In the genomic region with DNA sequence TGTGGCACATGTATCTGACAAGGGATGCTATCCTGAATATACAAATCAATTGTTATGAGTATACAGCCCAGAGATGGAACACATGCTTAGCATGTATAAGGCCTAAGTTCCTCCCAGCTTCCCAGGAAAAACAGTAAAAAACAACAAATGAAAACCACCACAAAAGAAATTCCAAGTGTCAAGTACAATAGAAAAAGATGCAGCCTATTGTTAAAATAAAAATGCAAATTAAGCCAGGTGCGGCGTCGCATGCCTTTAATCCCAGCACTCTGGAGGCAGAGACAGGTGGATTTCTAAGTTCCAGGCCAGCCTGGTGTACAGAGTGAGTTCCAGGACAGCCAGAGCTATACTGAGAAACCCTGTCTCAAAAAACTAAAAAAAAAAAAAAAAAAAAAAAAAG, we compare ENCODE assay signal across 25 mouse cellular contexts. TPM values are rescaled to one million over a fixed set of nuclear protein-coding genes. Genes with fewer than 3 reads are reported as not detected.
DNase-seq lines count a peak whose midpoint lies in the region; ATAC-seq and TF ChIP-seq lines count a peak whose summit lies in the region.
"Had no signal": no experiment of that assay in that cellular context is flagged by ENCODE, and none has a peak within 500 bp of the region (broad histone marks: within the 10 kb centered on the region; RNA-seq: fewer than 3 reads in every experiment).

No protein-coding gene starts in this region.

- ATAC-seq in kidney, postnatal 0 days (replicated peaks; ENCODE audit: low FRiP score, low read depth), result no peak
- ATAC-seq: forebrain, embryonic 14.5 days; hindbrain, embryonic 16.5 days; Patski had no signal

- peaks cover 37% of the 10 kb centered on the region for H3K4me1 ChIP-seq in kidney, postnatal 0 days (replicated peaks; ENCODE audit: insufficient read depth, low read length)
- peaks cover 18 to 22% of the 10 kb centered on the region in 2 experiments for H3K4me1 ChIP-seq in ES-E14 (ENCODE audit: control insufficient read depth in 2 of 2, insufficient read depth in 2 of 2, low read length in 2 of 2, poor library complexity in 1 of 2)

- 80% methylated on average over 3 of the region's 3 CpGs for WGBS in kidney, postnatal 0 days
- 100% methylated on average over 3 of the region's 3 CpGs for WGBS in macrophage (ENCODE audit: missing documents)

- H3K4me2 ChIP-seq in kidney, postnatal 0 days (ENCODE audit: low read length), result no peak overlapping the region
- H3K4me2 ChIP-seq: embryonic facial prominence, embryonic 12.5 days; embryonic facial prominence, embryonic 15.5 days; heart, embryonic 12.5 days; heart, embryonic 15.5 days; hindbrain, embryonic 13.5 days had no signal

- H3K79me2 ChIP-seq in macrophage (ENCODE audit: inconsistent target), result peaks cover 100% of the 10 kb centered on the region

- no peak for TF ChIP-seq CTCF in kidney, postnatal 0 days (IDR thresholded peaks at IDR 0.05; ENCODE audit: low read depth)

- no peak for DNase-seq in kidney, postnatal 0 days (ENCODE audit: low spot score)
- DNase-seq in kidney, postnatal 36 days, result no peak
- DNase-seq in ES-CJ7 (ENCODE audit: low read depth, low spot score), result peak; percentile 35
- peak; percentile 36 for DNase-seq in ES-E14 (ENCODE audit: low read depth, low spot score)
- no peak for DNase-seq in cerebellum, postnatal 36 days
- DNase-seq: adrenal gland, adult 8-10 months; adrenal gland, postnatal 25 days; cerebellum, adult 11-12 months; cerebellum, adult 8-10 months; cerebellum, postnatal 14 days; gastrocnemius, postnatal 25 days; heart, adult 18-20 months; heart, postnatal 10 days; heart, postnatal 36 days had no signal

- H3K9ac ChIP-seq in kidney, postnatal 0 days (ENCODE audit: low read depth, low read length), result no peak overlapping the region
- no peak overlapping the region for H3K9ac ChIP-seq in ES-E14 (ENCODE audit: insufficient read depth, low read depth, low read length, poor library complexity, severe bottlenecking)
- H3K9ac ChIP-seq: embryonic facial prominence, embryonic 12.5 days; embryonic facial prominence, embryonic 15.5 days; heart, embryonic 12.5 days; heart, embryonic 15.5 days; hindbrain, embryonic 13.5 days had no signal

- H3K27me3 ChIP-seq in kidney, postnatal 0 days (ENCODE audit: insufficient read depth, low read length), result no peaks in the 10 kb centered on the region
- H3K27me3 ChIP-seq: embryonic facial prominence, embryonic 12.5 days; embryonic facial prominence, embryonic 15.5 days; heart, embryonic 12.5 days; heart, embryonic 15.5 days; hindbrain, embryonic 13.5 days; Patski had no signal

- H3K27ac ChIP-seq in kidney, postnatal 0 days, result peak overlapping the region; percentile 85
- H3K27ac ChIP-seq in ES-E14 (ENCODE audit: insufficient read depth, low read depth, low read length, poor library complexity, severe bottlenecking) (no peak overlapping the region), macrophage (peak overlapping the region; percentile 47; the same call in 1 of the 2 replicates)
- H3K27ac ChIP-seq: embryonic facial prominence, embryonic 12.5 days; heart, embryonic 15.5 days; hindbrain, embryonic 13.5 days had no signal

- in situ Hi-C loops in ES-E14 (cut with MboI; ENCODE audit: low sequenced_read_pairs in 2 of 2, unreplicated experiment in 2 of 2), result no loop called here

- H3K36me3 ChIP-seq in kidney, postnatal 0 days (ENCODE audit: insufficient read depth, low read length), result no peaks in the 10 kb centered on the region
- H3K36me3 ChIP-seq in ES-E14 (ENCODE audit: control insufficient read depth, insufficient read depth, low read length, poor library complexity, severe bottlenecking), result no peaks in the 10 kb centered on the region; the same call in 1 of the 2 replicates
- no peaks in the 10 kb centered on the region for H3K36me3 ChIP-seq in macrophage (ENCODE audit: inconsistent target)
- H3K36me3 ChIP-seq: embryonic facial prominence, embryonic 12.5 days; embryonic facial prominence, embryonic 15.5 days; heart, embryonic 12.5 days; heart, embryonic 15.5 days; hindbrain, embryonic 13.5 days had no signal

- H3K4me3 ChIP-seq in kidney, postnatal 0 days (replicated peaks; ENCODE audit: low read depth, low read length), result no peak overlapping the region
- H3K4me3 ChIP-seq in ES-E14 (ENCODE audit: insufficient read depth in 1 of 2, low read depth in 1 of 2, low read length in 2 of 2, poor library complexity in 1 of 2, severe bottlenecking in 1 of 2) (no peak overlapping the region), macrophage (ENCODE audit: inconsistent target) (no peak overlapping the region)
- H3K4me3 ChIP-seq: embryonic facial prominence, embryonic 12.5 days; embryonic facial prominence, embryonic 15.5 days; heart, embryonic 12.5 days; heart, embryonic 15.5 days; hindbrain, embryonic 10.5 days; hindbrain, embryonic 13.5 days had no signal

- H3K9me3 ChIP-seq in kidney, postnatal 0 days (replicated peaks; ENCODE audit: low read length), result no peaks in the 10 kb centered on the region
- H3K9me3 ChIP-seq in ES-E14 (ENCODE audit: control insufficient read depth, insufficient read depth, low read depth, low read length), result no peaks in the 10 kb centered on the region
- H3K9me3 ChIP-seq: embryonic facial prominence, embryonic 12.5 days; embryonic facial prominence, embryonic 15.5 days; G1E; heart, embryonic 12.5 days; heart, embryonic 15.5 days; hindbrain, embryonic 10.5 days; hindbrain, embryonic 13.5 days had no signal

TF ChIP-seq in ES-E14, 5 proteins besides CTCF, POLR2A, EP300 and RAD21:
- no peak for TF ChIP-seq ZC3H11A (IDR thresholded peaks at IDR 0.05; ENCODE audit: borderline replicate concordance, low read depth, low read length)
- no peak for TF ChIP-seq ZNF384 (IDR thresholded peaks at IDR 0.05; ENCODE audit: low read depth, low read length)
- no peak for TF ChIP-seq HCFC1 (IDR thresholded peaks at IDR 0.05; ENCODE audit: borderline replicate concordance, insufficient read depth, low read length)
- no peak for TF ChIP-seq MAFK (IDR thresholded peaks at IDR 0.05; ENCODE audit: insufficient read depth, low read depth, low read length)
- no peak for TF ChIP-seq CHD2 (IDR thresholded peaks at IDR 0.05; ENCODE audit: low read depth, low read length)

RNA-seq across cellular contexts. Expression of gene Tbc1d14, which starts 36.2 kb away (rescaled TPM):
- 39.7 and 41.6 TPM in 2 replicates for polyA plus RNA-seq in kidney, postnatal 0 days (2015; fragmentation: Nextera tagmentation; extraction: Ambion mirVana)
- 12.5 and 17.6 TPM in 2 replicates for total RNA-seq in ES-E14 (2012; rRNA removed)
- 100 to 1,000 TPM in 19 of 26 experiments, 10 to 100 TPM in 7; 43.9 to 352 (median 164) TPM for total RNA-seq in macrophage (2018; cell fraction: chromatin; rRNA removed)
- total RNA-seq in macrophage (2018; cell fraction: cytosol; rRNA removed), result 10 to 100 TPM; 14.6 to 67.9 (median 47.5) TPM
- total RNA-seq in macrophage (2018; cell fraction: nucleus; rRNA removed), result 100 to 1,000 TPM in 14 of 26 experiments, 10 to 100 TPM in 12; 28.4 to 157 (median 105) TPM
- polyA plus RNA-seq in macrophage (2018), result 22.5 to 38.4 TPM (median 36.0 TPM) in 3 replicates

Comparison
In these comparisons a context has a peak if more than half of its experiments do, and no peak if none do; other contexts are left out.
1. DNase-seq: peak in ES-CJ7 (single experiment) and ES-E14 (single experiment); none in kidney, postnatal 0 days (single experiment), kidney, postnatal 36 days (0 of 2) and cerebellum, postnatal 36 days (0 of 2).